Mouse (Mus musculus) frontal cortex, adult 2 months (tissue): ENCODE results near the gene Cds1. TPM values are rescaled to one million over a fixed set of nuclear protein-coding genes. Genes with fewer than 3 reads are reported as not detected.

ENCODE experiments used
- DNase-seq, 2 experiments: peaks; one replicate each; pipeline ENCODE4 v3.0.0; 2022; ENCODE audit warnings: low spot score in 1 of 2; ENCODE audit errors: extremely low spot score in 1 of 2
- polyA plus RNA-seq: library from polyadenylated mRNA; depleted of rRNA; stranded (reverse); fragments of >200 nt; gene quantifications from 2 replicates; pipeline ENCODE4 v1.2.3, GENCODE M21; 2012; rRNA removed

Cds1 gene
- polyA plus RNA-seq, 1 experiment = 66.7 TPM

DNA sequence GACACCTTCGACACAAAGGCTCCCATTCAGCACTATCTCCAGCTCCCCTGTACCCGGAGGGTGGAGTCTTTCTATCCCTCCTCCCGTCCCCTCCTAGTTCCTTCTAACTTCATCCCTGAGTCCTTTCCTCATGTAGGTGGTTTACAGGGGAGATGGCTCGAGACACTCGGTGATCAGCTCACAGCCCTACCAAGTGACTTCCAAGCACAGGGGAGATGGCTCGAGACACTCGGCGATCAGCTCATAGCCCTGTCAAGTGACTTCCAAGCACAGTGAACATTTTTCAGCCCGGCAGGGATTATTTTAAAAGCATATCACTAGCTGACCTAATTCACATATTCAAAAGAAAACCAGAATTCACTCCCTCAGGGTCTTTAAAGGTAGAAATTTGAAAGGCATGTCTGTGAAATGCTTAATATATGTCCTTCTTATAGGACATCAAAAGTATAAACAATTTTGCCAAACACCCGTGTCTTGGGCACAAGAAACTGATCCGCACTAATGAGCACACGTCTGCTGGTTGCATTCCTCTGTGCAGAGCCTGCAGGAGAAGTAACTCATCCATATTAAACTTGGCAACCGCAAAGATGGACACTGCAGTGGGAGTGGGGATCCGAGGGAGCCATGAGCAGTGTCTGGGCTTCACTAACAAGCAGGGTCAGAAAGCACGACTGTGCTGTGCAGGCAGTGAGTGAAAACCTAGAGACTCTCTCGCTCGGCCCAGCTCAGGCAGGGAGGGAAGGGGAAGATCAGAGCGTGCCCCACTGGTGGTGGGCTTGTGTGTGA lies 97.0 kb downstream of the Cds1 start:
- no peak for DNase-seq

DNA sequence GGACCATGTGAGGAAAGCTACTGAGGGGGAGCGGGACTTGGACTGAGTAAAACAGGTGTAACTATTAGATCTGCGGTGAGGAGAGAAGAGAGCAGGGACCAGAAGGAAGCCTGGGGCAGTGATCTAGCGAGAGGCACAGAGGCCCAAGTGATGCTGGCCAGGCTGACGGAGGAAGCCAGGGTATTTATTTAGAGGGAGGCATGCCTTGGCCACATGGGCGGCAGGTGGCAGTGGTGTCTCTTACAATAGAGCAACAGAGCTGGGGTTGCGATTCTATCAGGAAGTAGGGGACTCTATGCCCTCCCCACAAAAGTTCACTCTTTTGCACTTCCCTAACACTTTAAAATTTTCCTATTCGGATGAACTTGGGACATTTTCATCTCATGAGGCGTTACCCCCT lies 97.7 kb downstream of the Cds1 start:
- DNase-seq = no peak

DNA sequence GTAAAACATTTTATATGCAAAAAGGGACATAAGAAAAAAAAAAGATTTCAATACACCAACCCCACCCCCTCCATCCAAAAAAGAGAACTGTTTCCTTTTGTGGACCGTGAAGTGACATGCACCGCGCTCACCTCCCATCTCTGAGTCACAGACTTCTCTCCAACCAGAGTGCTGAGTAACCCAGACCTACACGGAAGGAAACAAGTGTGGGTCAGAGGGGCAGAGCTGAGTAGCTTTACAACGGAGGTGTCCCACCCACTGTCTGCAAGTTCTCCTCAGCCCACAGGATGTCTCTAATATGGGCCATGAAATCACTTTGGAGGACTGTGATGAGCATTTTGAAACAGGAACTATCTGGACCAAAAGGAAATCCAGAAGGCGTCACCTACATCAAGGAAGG lies 99.0 kb downstream of the Cds1 start:
- no peak for DNase-seq

DNA sequence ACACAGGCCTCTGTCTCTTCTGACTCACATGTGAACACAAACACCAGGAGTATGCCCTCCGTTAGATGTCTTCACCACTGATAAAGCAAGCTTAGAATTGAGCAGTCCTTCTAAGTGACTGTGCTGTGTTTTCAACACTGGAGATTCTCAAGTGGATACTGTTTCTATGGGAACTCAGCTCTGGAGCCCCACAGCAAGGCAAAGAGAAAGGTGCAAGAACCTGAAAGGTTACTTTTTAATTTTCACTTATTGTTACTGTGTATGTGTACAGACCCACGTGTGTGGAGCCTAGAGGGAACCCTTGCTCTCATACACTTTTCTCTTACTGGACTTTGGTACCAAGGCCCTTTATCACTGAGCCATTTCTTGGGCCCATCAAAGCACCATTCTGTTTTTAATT lies 101.8 kb downstream of the Cds1 start:
- no peak for DNase-seq

Other genes starting within 250 kb of the Cds1 start
- 0.06 and 0.18 TPM in 2 replicates for gene Nkx6-1, start 100.1 kb upstream of the Cds1 start, polyA plus RNA-seq